Mouse (Mus musculus) liver, adult 2 months (tissue): ENCODE measurements around the gene Dgke. TPM values are rescaled to one million over a fixed set of nuclear protein-coding genes. Genes with fewer than 3 reads are reported as not detected.

Experiments used
- DNase-seq: peaks from one replicate; pipeline ENCODE4 v3.0.0-alpha.2; 2011; ENCODE audit warnings: low read depth, low spot score; ENCODE audit errors: extremely low read depth
- H3K27ac ChIP-seq: fragments of 200-500 bp; replicated peaks from 2 replicates; pipeline ENCODE4 v1.5.1; 2012; ENCODE audit warnings: low read depth, mild to moderate bottlenecking, control low read depth, inconsistent platforms, low read length; ENCODE audit not compliant: insufficient read depth
- H3K27me3 ChIP-seq: fragments of 200-500 bp; 2 replicates; pipeline ENCODE4 v1.6.1; 2012; ENCODE audit warnings: mild to moderate bottlenecking, moderate library complexity, low read length, inconsistent platforms; ENCODE audit not compliant: control insufficient read depth, insufficient read depth
- H3K36me3 ChIP-seq: fragments of 200-500 bp; 2 replicates; pipeline ENCODE4 v1.6.1; 2012; ENCODE audit warnings: low read length, inconsistent platforms; ENCODE audit not compliant: control insufficient read depth, insufficient read depth
- H3K4me1 ChIP-seq: fragments of 200-500 bp; 2 replicates; pipeline ENCODE4 v1.6.1; 2011; ENCODE audit warnings: low read length; ENCODE audit not compliant: control insufficient read depth, insufficient read depth
- H3K4me3 ChIP-seq: fragments of 200-500 bp; 2 replicates; pipeline ENCODE4 v1.5.1; 2011; ENCODE audit warnings: low read depth, mild to moderate bottlenecking, control low read depth, low read length, moderate library complexity; ENCODE audit not compliant: insufficient read depth
- H3K79me2 ChIP-seq: fragments of 200-500 bp; 2 replicates; pipeline ENCODE4 v1.6.1; 2012; ENCODE audit warnings: inconsistent platforms, mild to moderate bottlenecking, low read length, moderate library complexity; ENCODE audit not compliant: control insufficient read depth, insufficient read depth
- H3K9ac ChIP-seq: fragments of 200-500 bp; 2 replicates; pipeline ENCODE4 v1.6.1; 2012; ENCODE audit warnings: low read depth, mild to moderate bottlenecking, control low read depth, inconsistent platforms, low read length
- CTCF ChIP-seq: fragments of 200-500 bp; IDR thresholded peaks from 2 replicates; pipeline ENCODE4 v1.5.1; 2011; ENCODE audit warnings: low read depth, low read length, control low read depth
- POLR2A ChIP-seq: fragments of 200-500 bp; IDR thresholded peaks from 2 replicates; pipeline ENCODE4 v1.6.1; 2011; ENCODE audit warnings: low read length, control low read depth; ENCODE audit not compliant: insufficient read depth; ENCODE audit errors: extremely low read depth
- WGBS: fragments of 180-500 bp; shearing (Covaris S2); methylation state at CpG from one replicate; pipeline ENCODE4 v1.1.7; 2018; 5-methylcytosine and 5-hydroxymethylcytosine counted together
- polyA plus RNA-seq: library from polyadenylated mRNA; depleted of rRNA; stranded (reverse); fragments of >200 nt; gene quantifications from 2 replicates; pipeline ENCODE4 v1.2.3, GENCODE M21; 2012; rRNA removed
- total RNA-seq: library from RNA; depleted of rRNA; stranded (reverse); fragments of >200 nt; gene quantifications from 2 replicates; pipeline ENCODE4 v1.2.3, GENCODE M21; 2014; rRNA removed

Gene Dgke
- total and polyA plus RNA-seq, 2 experiments = 0.69 to 0.74 TPM

DNA sequence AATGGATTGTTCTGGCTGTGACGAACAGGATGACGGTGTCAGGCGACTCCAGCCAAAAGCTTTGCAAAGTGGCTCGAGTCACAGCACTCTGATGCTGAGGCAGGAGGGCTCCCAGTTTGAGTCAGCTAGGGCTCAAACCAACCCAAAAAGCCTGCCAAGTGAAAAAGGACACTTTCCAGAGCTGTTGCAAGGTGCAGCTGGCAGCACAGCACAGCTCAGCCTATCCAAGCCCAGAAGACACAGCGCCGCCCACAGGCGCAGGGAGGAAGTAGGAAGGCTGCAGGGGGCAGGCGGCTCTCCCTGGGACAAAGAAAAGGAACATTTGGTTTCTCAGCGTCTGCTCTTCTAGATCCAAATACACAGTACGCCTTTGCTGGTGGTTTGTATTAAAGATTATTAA lies 80.0 kb downstream of the Dgke start:
- H3K27me3 ChIP-seq = no peaks in the 10 kb centered on the region
- no peak overlapping the region for H3K9ac ChIP-seq
- H3K36me3 ChIP-seq = peaks cover 13% of the 10 kb centered on the region
- H3K4me3 ChIP-seq = no peak overlapping the region
- H3K79me2 ChIP-seq = no peaks in the 10 kb centered on the region
- TF ChIP-seq CTCF = no peak
- no peak for TF ChIP-seq POLR2A
- H3K27ac ChIP-seq = no peak overlapping the region
- H3K4me1 ChIP-seq = no peaks in the 10 kb centered on the region; the same call in 1 of the 2 replicates
- DNase-seq = no peak
- 85% methylated on average over 10 of the region's 10 CpGs for WGBS

Other genes with a start within 250 kb of the Dgke start
- 37.7 and 53.6 TPM in 2 replicates for gene Akap1, start 202.3 kb downstream of the Dgke start, total RNA-seq
- 58.0 and 81.5 TPM in 2 replicates for gene Akap1, start 202.3 kb downstream of the Dgke start, polyA plus RNA-seq
- 27.9 and 32.8 TPM in 2 replicates for gene Scpep1, start 111.4 kb downstream of the Dgke start, total RNA-seq
- gene Scpep1, start 111.4 kb downstream of the Dgke start, polyA plus RNA-seq = 22.5 and 27.6 TPM in 2 replicates
- gene Elobl, start 99.9 kb downstream of the Dgke start, total RNA-seq = not detected in 2 replicates
- 1.2 TPM in 1 of 2 replicates, not detected in the other for gene Elobl, start 99.9 kb downstream of the Dgke start, polyA plus RNA-seq
- 2.6 and 2.7 TPM in 2 replicates for gene Coil, start 96.6 kb downstream of the Dgke start, total RNA-seq
- 1.6 and 2.7 TPM in 2 replicates for gene Coil, start 96.6 kb downstream of the Dgke start, polyA plus RNA-seq
- gene Trim25, start 67.5 kb downstream of the Dgke start, total RNA-seq = 16.2 and 24.1 TPM in 2 replicates
- 29.3 and 32.1 TPM in 2 replicates for gene Trim25, start 67.5 kb downstream of the Dgke start, polyA plus RNA-seq
- not detected in 2 replicates for gene Gm525, start 7.0 kb upstream of the Dgke start, total RNA-seq
- gene Gm525, start 7.0 kb upstream of the Dgke start, polyA plus RNA-seq = not detected in 2 replicates
- not detected in 2 replicates for gene Nog, start 235.5 kb upstream of the Dgke start, total RNA-seq
- gene Nog, start 235.5 kb upstream of the Dgke start, polyA plus RNA-seq = not detected in 2 replicates